Mouse (Mus musculus): ENCODE results near the gene H2afj.

GRCm38 (mm10) chr6:136827516-136827880 lies 19.5 kb downstream of the H2afj start, which contains the start of gene BC049715:
- TF ChIP-seq CTCF (IDR thresholded peaks at IDR 0.05; ENCODE audit: borderline replicate concordance, extremely low read depth, insufficient read depth, insufficient read length) (no peak), POLR2A (IDR thresholded peaks at IDR 0.05; ENCODE audit: borderline replicate concordance, extremely low read depth, insufficient read depth, insufficient read length, poor library complexity, severe bottlenecking) (no peak)

Data from brain, embryonic 14.5 days (tissue).